Mouse (Mus musculus): ENCODE data around the gene Vmn2r47.
"Not testable (repeated sequence)": the region's sequence is repeated elsewhere in the genome, so short reads cannot be mapped to it uniquely, and the experiment has no call there.

Vmn2r47 gene

DNA sequence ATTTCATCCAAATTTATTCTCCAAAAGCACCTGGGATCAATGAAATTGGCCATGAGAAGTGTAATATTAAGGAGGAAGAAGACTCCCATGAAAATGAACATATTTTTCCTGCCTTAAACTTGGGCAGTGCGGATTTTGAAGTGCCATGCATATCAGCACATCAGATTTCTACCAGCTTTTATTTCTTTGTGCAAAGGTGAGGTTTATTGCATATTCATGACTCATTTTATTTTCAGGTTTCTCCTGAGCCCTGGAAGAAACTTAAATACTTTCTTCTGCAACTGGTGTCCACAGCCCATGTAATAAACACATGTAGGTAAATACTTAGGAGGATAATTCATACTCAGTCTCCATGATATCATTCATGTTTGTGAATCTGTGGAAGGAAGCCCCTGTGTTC, at the start of gene Vmn2r47:
Gene Vmn2r47 (minus strand): TSS at position 101 of the 400 bp plus-strand sequence.
- in situ Hi-C loops (cut with MboI), result not testable (repeated sequence)

DNA sequence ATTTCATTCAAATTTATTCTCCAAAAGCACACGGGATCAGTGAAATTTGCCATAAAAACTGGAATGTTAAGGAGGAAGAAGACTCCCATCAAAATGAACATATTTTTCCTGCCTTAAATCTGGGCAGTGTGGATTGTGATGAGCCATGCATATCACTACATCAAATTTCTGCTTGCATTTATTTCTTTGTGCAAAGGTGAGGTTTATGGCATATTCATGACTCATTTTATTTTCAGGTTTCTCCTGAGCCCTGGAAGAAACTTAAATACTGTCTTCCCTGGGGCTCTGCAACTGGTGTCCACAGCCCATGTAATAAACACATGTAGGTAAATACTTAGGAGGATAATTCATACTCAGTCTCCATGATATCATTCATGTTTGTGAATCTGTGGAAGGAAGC, 70.7 kb downstream of the Vmn2r47 start, which contains the start of gene Vmn2r46:
Gene Vmn2r46 (minus strand): TSS at position 101 of the 400 bp plus-strand sequence.
- in situ Hi-C loops (cut with MboI), result not testable (repeated sequence)
